Mouse (Mus musculus) CH12.LX (cell line): Measurements from ENCODE around the gene Spdef. TPM values are rescaled to one million over a fixed set of nuclear protein-coding genes. Genes with fewer than 3 reads are reported as not detected.

Experiments used
- DNase-seq: peaks from one replicate; pipeline ENCODE4 v3.0.0-alpha.2; 2013; ENCODE audit errors: extremely low read depth
- H3K27ac ChIP-seq: 2 replicates; pipeline ENCODE4 v1.5.1; 2012; ENCODE audit warnings: low read depth, mild to moderate bottlenecking, control low read depth, moderate library complexity; ENCODE audit not compliant: insufficient read depth
- H3K27me3 ChIP-seq: replicated peaks from 2 replicates; pipeline ENCODE3; 2012; ENCODE audit warnings: inconsistent platforms
- H3K36me3 ChIP-seq, 2 experiments: replicated peaks in 1 of 2; 2 replicates each; pipeline versions ENCODE3 to v1.6.1; 2012; ENCODE audit warnings: inconsistent platforms in 1 of 2, low read length in 1 of 2, mild to moderate bottlenecking in 1 of 2, mixed read lengths in 1 of 2, moderate library complexity in 1 of 2; ENCODE audit not compliant: control insufficient read depth in 1 of 2, insufficient read depth in 1 of 2
- H3K4me1 ChIP-seq, 2 experiments: 2 replicates each; pipeline ENCODE4 v1.6.1; 2012; ENCODE audit warnings: inconsistent platforms in 1 of 2, moderate library complexity in 1 of 2; ENCODE audit not compliant: insufficient read depth in 2 of 2, control insufficient read depth in 1 of 2
- H3K4me2 ChIP-seq: 2 replicates; pipeline ENCODE4 v1.6.1; 2012; ENCODE audit warnings: low read depth, mild to moderate bottlenecking, control low read depth; ENCODE audit not compliant: poor library complexity, insufficient read depth, severe bottlenecking
- H3K4me3 ChIP-seq, 3 experiments: fragments of 150-350 bp in 1 of 3; sonication (generic) in 1 of 3; replicated peaks in 1 of 3; 2 replicates each; pipeline versions ENCODE3 to v1.5.1; 2011 to 2012; ENCODE audit warnings: low read depth in 2 of 3, low read length in 2 of 3, mild to moderate bottlenecking in 2 of 3, moderate library complexity in 2 of 3, control low read depth in 1 of 3, improper control_type of control experiment in 1 of 3, inconsistent platforms in 1 of 3, mixed read lengths in 1 of 3; ENCODE audit not compliant: poor library complexity in 1 of 3
- H3K79me2 ChIP-seq: replicated peaks from 2 replicates; pipeline ENCODE4 v1.6.1; 2012; ENCODE audit warnings: mild to moderate bottlenecking, moderate library complexity; ENCODE audit not compliant: control insufficient read depth, poor library complexity, insufficient read depth, severe bottlenecking; ENCODE audit errors: extremely low read depth
- H3K9ac ChIP-seq: 2 replicates; pipeline ENCODE4 v1.6.1; 2012; ENCODE audit warnings: low read depth, mild to moderate bottlenecking, control low read depth, moderate library complexity; ENCODE audit not compliant: insufficient read depth
- H3K9me3 ChIP-seq: replicated peaks from 2 replicates; pipeline ENCODE3; 2012; ENCODE audit warnings: low read length, inconsistent platforms, mixed read lengths
- BHLHE40 ChIP-seq: IDR thresholded peaks from 2 replicates; pipeline ENCODE4 v1.6.1; 2011; ENCODE audit warnings: mild to moderate bottlenecking, low read depth, low read length, improper control_type of control experiment
- CHD1 ChIP-seq: IDR thresholded peaks from 2 replicates; pipeline ENCODE4 v1.6.1; 2012; ENCODE audit warnings: low read depth, low read length, improper control_type of control experiment, inconsistent platforms
- CTCF ChIP-seq, 2 experiments: IDR thresholded peaks in 1 of 2; conservative IDR thresholded peaks in 1 of 2; 2 replicates each; pipeline ENCODE4 v1.5.1; 2011 to 2012; ENCODE audit warnings: low read depth in 2 of 2, low read length in 2 of 2, improper control_type of control experiment in 1 of 2, inconsistent platforms in 1 of 2, mild to moderate bottlenecking in 1 of 2, moderate library complexity in 1 of 2
- ELF1 ChIP-seq: IDR thresholded peaks from 2 replicates; pipeline ENCODE4 v1.6.1; 2014; ENCODE audit warnings: low read depth, mild to moderate bottlenecking, inconsistent platforms, low read length, improper control_type of control experiment
- EP300 ChIP-seq: IDR thresholded peaks from 2 replicates; pipeline ENCODE4 v1.6.1; 2011; ENCODE audit warnings: low read length, improper control_type of control experiment
- ETS1 ChIP-seq: conservative IDR thresholded peaks from 2 replicates; pipeline ENCODE4 v1.6.1; 2012; ENCODE audit warnings: low read depth, mild to moderate bottlenecking, inconsistent platforms, low read length, improper control_type of control experiment, moderate library complexity
- GABPA ChIP-seq: IDR thresholded peaks from 2 replicates; pipeline ENCODE4 v1.6.1; 2012; ENCODE audit warnings: low read depth, low read length, improper control_type of control experiment, inconsistent platforms; ENCODE audit not compliant: insufficient replicate concordance
- HCFC1 ChIP-seq: IDR thresholded peaks from 2 replicates; pipeline ENCODE4 v1.6.1; 2012; ENCODE audit warnings: low read depth, mild to moderate bottlenecking, inconsistent platforms, low read length, improper control_type of control experiment
- IRF4 ChIP-seq: IDR thresholded peaks from 2 replicates; pipeline ENCODE4 v1.6.1; 2014; ENCODE audit warnings: low read depth, mild to moderate bottlenecking, inconsistent platforms, low read length, improper control_type of control experiment
- JUN ChIP-seq: IDR thresholded peaks from 2 replicates; pipeline ENCODE4 v1.6.1; 2011; ENCODE audit warnings: low read depth, mild to moderate bottlenecking, low read length, improper control_type of control experiment, moderate library complexity; ENCODE audit not compliant: insufficient read depth
- JUND ChIP-seq: conservative IDR thresholded peaks from 2 replicates; pipeline ENCODE4 v1.6.1; 2011; ENCODE audit warnings: low read depth, low read length, improper control_type of control experiment
- KAT2A ChIP-seq: IDR thresholded peaks from 2 replicates; pipeline ENCODE4 v1.6.1; 2012; ENCODE audit warnings: low read length, improper control_type of control experiment, inconsistent platforms; ENCODE audit not compliant: insufficient replicate concordance
- MAX ChIP-seq: IDR thresholded peaks from 2 replicates; pipeline ENCODE4 v1.6.1; 2011; ENCODE audit warnings: low read length, improper control_type of control experiment
- MAZ ChIP-seq: IDR thresholded peaks from 2 replicates; pipeline ENCODE4 v1.6.1; 2012; ENCODE audit warnings: low read depth, mild to moderate bottlenecking, inconsistent platforms, low read length, improper control_type of control experiment, moderate library complexity
- MEF2A ChIP-seq: IDR thresholded peaks from 2 replicates; pipeline ENCODE4 v1.6.1; 2014; ENCODE audit warnings: low read depth, mild to moderate bottlenecking, inconsistent platforms, low read length, improper control_type of control experiment, borderline replicate concordance
- NELFE ChIP-seq: IDR thresholded peaks from 2 replicates; pipeline ENCODE4 v1.6.1; 2011; ENCODE audit warnings: low read depth, low read length, improper control_type of control experiment
- NRF1 ChIP-seq: IDR thresholded peaks from 2 replicates; pipeline ENCODE4 v1.6.1; 2014; ENCODE audit warnings: low read depth, mild to moderate bottlenecking, inconsistent platforms, low read length, improper control_type of control experiment, moderate library complexity
- PAX5 ChIP-seq: IDR thresholded peaks from 2 replicates; pipeline ENCODE4 v1.6.1; 2012; ENCODE audit warnings: low read length, inconsistent platforms, mixed read lengths
- POLR2AphosphoS2 ChIP-seq: IDR thresholded peaks from 2 replicates; pipeline ENCODE4 v1.6.1; 2011; ENCODE audit warnings: low read depth, low read length, improper control_type of control experiment
- RAD21 ChIP-seq: IDR thresholded peaks from 2 replicates; pipeline ENCODE4 v1.6.1; 2011; ENCODE audit warnings: low read depth, mild to moderate bottlenecking, low read length, improper control_type of control experiment, moderate library complexity
- SIN3A ChIP-seq: IDR thresholded peaks from 2 replicates; pipeline ENCODE4 v1.6.1; 2012; ENCODE audit warnings: low read length, improper control_type of control experiment, inconsistent platforms
- SMC3 ChIP-seq: IDR thresholded peaks from 2 replicates; pipeline ENCODE4 v1.6.1; 2011; ENCODE audit warnings: low read depth, low read length, improper control_type of control experiment
- TBP ChIP-seq: conservative IDR thresholded peaks from 2 replicates; pipeline ENCODE4 v1.6.1; 2011; ENCODE audit warnings: low read depth, low read length, improper control_type of control experiment
- TCF12 ChIP-seq: IDR thresholded peaks from 2 replicates; pipeline ENCODE4 v1.6.1; 2014; ENCODE audit warnings: low read depth, mild to moderate bottlenecking, inconsistent platforms, low read length, improper control_type of control experiment
- USF2 ChIP-seq: conservative IDR thresholded peaks from 2 replicates; pipeline ENCODE4 v1.6.1; 2011; ENCODE audit warnings: low read depth, low read length, improper control_type of control experiment
- ZC3H11A ChIP-seq: IDR thresholded peaks from 2 replicates; pipeline ENCODE4 v1.6.1; 2012; ENCODE audit warnings: low read depth, mild to moderate bottlenecking, inconsistent platforms, low read length, improper control_type of control experiment
- ZKSCAN1 ChIP-seq: IDR thresholded peaks from 2 replicates; pipeline ENCODE4 v1.6.1; 2012; ENCODE audit warnings: low read depth, inconsistent platforms, low read length, improper control_type of control experiment, borderline replicate concordance
- ZNF384 ChIP-seq: IDR thresholded peaks from 2 replicates; pipeline ENCODE4 v1.6.1; 2012; ENCODE audit warnings: low read depth, low read length, improper control_type of control experiment, inconsistent platforms
- dilution Hi-C: fragments of 300-500 bp; cut with MboI; formaldehyde crosslinking; loops from 2 replicates; pipeline ENCODE4 v1.14.3; 2020; ENCODE audit warnings: low sequenced_read_pairs; ENCODE audit not compliant: extremely low pct_unique_long_range_greater_than_20kb, extremely low pct_ligation_motif_present
- in situ Hi-C: fragments of 300-500 bp; cut with MboI; formaldehyde crosslinking; loops from 3 replicates; pipeline ENCODE4 v1.14.3; 2019; ENCODE audit warnings: low sequenced_read_pairs, low pct_ligation_motif_present, low pct_unique_long_range_greater_than_20kb, mixed read lengths
- polyA plus RNA-seq: library from polyadenylated mRNA; unstranded; fragments of >175 nt; gene quantifications from 2 replicates; pipeline ENCODE4 v1.2.1, GENCODE M21; 2012; ENCODE audit warnings: low read depth; ENCODE audit not compliant: insufficient read length
- total RNA-seq, 2 experiments: library from RNA; depleted of rRNA; stranded (reverse); fragments of 300-350 nt in 1 of 2; fragments of >200 nt in 1 of 2; gene quantifications; 2 replicates each; pipeline ENCODE4 v1.2.3; 2012 to 2014

Gene Spdef
- total and polyA plus RNA-seq, 3 experiments, result not detected

DNA sequence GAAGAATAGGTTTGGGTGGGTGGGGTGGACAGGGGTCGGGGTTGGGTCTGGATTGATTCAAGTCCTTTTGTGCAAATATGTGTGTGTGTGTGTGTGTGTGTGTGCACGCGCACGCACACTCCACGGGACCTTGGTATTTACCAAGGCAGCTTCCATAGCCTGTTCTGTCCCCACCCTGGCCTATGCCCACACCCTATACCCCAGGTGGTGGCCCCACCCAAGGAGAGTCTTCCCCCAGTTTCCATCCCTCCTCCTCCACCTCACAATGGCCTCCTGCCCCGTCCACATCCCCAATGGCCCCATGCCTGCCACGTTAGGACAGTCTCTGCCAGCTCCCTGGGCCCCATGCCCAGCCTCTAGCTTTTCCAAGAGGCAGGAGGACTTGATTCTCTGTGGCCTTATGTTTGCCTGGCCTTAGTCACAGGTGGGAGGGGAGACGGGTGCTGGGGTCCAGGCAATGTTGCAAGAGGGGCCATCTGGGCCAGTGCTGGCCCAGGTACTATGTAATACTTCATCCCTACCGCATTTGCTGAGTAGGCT lies 7.6 kb downstream of the Spdef start:
- no peak for DNase-seq
- Histone ChIP-seq H3K27me3 (peaks cover 28% of the 10 kb centered on the region), H3K4me2 (no peak overlapping the region), H3K36me3 (no peaks in the 10 kb centered on the region), H3K79me2 (no peaks in the 10 kb centered on the region), H3K4me1 (peaks cover 16 to 38% of the 10 kb centered on the region in 2 experiments), H3K9me3 (no peaks in the 10 kb centered on the region), H3K4me3 (no peak overlapping the region), H3K27ac (no peak overlapping the region), H3K9ac (no peak overlapping the region)
- TF ChIP-seq ETS1, result no peak
- TF ChIP-seq BHLHE40, result no peak
- TF ChIP-seq JUN, result no peak
- TF ChIP-seq NRF1, result no peak
- TF ChIP-seq ELF1, result no peak
- TF ChIP-seq JUND, result no peak
- no peak for TF ChIP-seq KAT2A
- TF ChIP-seq GABPA, result no peak
- TF ChIP-seq HCFC1, result no peak
- TF ChIP-seq CTCF (conservative IDR thresholded peaks at IDR 0.05 in 1 of 2, IDR thresholded peaks at IDR 0.05 in 1 of 2; ENCODE audit: low read depth in 2 of 2, low read length in 2 of 2), result no peak
- no peak for TF ChIP-seq NELFE
- TF ChIP-seq MEF2A, result no peak
- TF ChIP-seq SMC3, result no peak
- no peak for TF ChIP-seq ZC3H11A
- TF ChIP-seq PAX5, result no peak
- dilution Hi-C loops (no loop called here), in situ Hi-C loops (loop anchor here (10.0 kb wide), 1 partner anchor 66 kb away; the partner anchor contains the start of gene Pacsin1)

DNA sequence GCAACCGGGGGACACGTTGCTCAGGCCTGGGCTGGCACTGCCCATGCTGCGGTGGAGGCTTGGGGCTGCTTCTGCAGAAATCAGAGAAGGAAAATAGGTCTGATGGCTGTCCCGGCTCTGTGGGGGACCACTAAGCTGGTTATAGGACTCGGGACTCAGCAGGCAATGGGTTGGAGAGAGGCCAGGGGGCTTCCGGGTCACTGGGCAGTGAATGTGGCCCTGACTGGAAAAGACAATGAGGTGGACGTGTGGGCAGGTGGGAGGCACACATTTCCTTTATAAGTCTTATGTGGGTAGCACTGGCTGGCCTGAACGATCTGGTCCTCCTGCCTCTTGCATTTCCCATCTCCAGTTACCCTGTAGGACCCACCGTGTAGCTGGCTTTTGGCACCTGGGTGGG lies 8.4 kb downstream of the Spdef start:
- no peaks in the 10 kb centered on the region for H3K9me3 ChIP-seq
- in situ Hi-C loops, result loop anchor here (10.0 kb wide), 1 partner anchor 66 kb away; the partner anchor contains the start of gene Pacsin1
- no peak overlapping the region for H3K4me3 ChIP-seq
- H3K4me2 ChIP-seq, result no peak overlapping the region
- no peak for DNase-seq
- no peak for TF ChIP-seq TBP
- no peak for TF ChIP-seq CHD1
- no peak for TF ChIP-seq JUN
- no peak for TF ChIP-seq ZNF384
- TF ChIP-seq USF2, result no peak
- no peak for TF ChIP-seq SMC3
- TF ChIP-seq CTCF (conservative IDR thresholded peaks at IDR 0.05 in 1 of 2, IDR thresholded peaks at IDR 0.05 in 1 of 2; ENCODE audit: low read depth in 2 of 2, low read length in 2 of 2), result no peak
- no peak for TF ChIP-seq EP300
- TF ChIP-seq SIN3A, result no peak
- TF ChIP-seq IRF4, result no peak
- no peak for TF ChIP-seq NELFE
- no peak for TF ChIP-seq MAX
- TF ChIP-seq POLR2AphosphoS2, result no peak
- TF ChIP-seq ETS1, result no peak
- no peak for TF ChIP-seq MAZ
- TF ChIP-seq RAD21, result no peak
- TF ChIP-seq TCF12, result no peak
- no peak for TF ChIP-seq ZKSCAN1
- no peak for TF ChIP-seq PAX5
- TF ChIP-seq, all 38 proteins: peak for 0
- no peaks in the 10 kb centered on the region for H3K36me3 ChIP-seq
- no peak overlapping the region for H3K9ac ChIP-seq
- H3K27me3 ChIP-seq, result peaks cover 28% of the 10 kb centered on the region
- dilution Hi-C loops, result no loop called here
- no peaks in the 10 kb centered on the region for H3K79me2 ChIP-seq
- no peak overlapping the region for H3K27ac ChIP-seq
- H3K4me1 ChIP-seq, result peaks cover 15 to 33% of the 10 kb centered on the region in 2 experiments
